Mouse (Mus musculus) embryonic facial prominence, embryonic 10.5 days (tissue): ENCODE measurements around the gene 2210407C18Rik. TPM values are rescaled to one million over a fixed set of nuclear protein-coding genes. Genes with fewer than 3 reads are reported as not detected.

Experiments used
- DNase-seq: peaks from one replicate; pipeline ENCODE4 v3.0.0-alpha.2; 2017; ENCODE audit warnings: low spot score
- H3K27ac ChIP-seq: fragments of 300-500 bp; sonication (generic); replicated peaks from 2 replicates; pipeline ENCODE4 v1.5.1; 2016; ENCODE audit warnings: mild to moderate bottlenecking
- H3K27me3 ChIP-seq: fragments of 300-500 bp; sonication (generic); replicated peaks from 2 replicates; pipeline ENCODE4 v1.6.1; 2016; ENCODE audit warnings: low read depth, mild to moderate bottlenecking; ENCODE audit not compliant: poor library complexity, severe bottlenecking
- H3K36me3 ChIP-seq: fragments of 300-500 bp; sonication (generic); replicated peaks from 2 replicates; pipeline ENCODE4 v1.6.1; 2016; ENCODE audit warnings: mild to moderate bottlenecking, moderate library complexity
- H3K4me1 ChIP-seq: fragments of 300-500 bp; sonication (generic); 2 replicates; pipeline ENCODE4 v1.6.1; 2016
- H3K4me3 ChIP-seq: fragments of 300-500 bp; sonication (generic); 2 replicates; pipeline ENCODE4 v1.5.1; 2016; ENCODE audit warnings: mild to moderate bottlenecking, moderate library complexity
- H3K9me3 ChIP-seq: fragments of 300-500 bp; sonication (generic); 2 replicates; pipeline ENCODE4 v1.6.1; 2016; ENCODE audit warnings: mild to moderate bottlenecking
- WGBS: fragments of 180-500 bp; shearing (Covaris S2); methylation state at CpG from one replicate; pipeline ENCODE4 v1.1.7; 2016; 5-methylcytosine and 5-hydroxymethylcytosine counted together
- polyA plus RNA-seq: library from polyadenylated mRNA; unstranded; fragments of >200 nt; fragmentation: Nextera tagmentation; extraction: Ambion mirVana; gene quantifications from 2 replicates; pipeline ENCODE4 v1.2.1, GENCODE M21; 2016

The 2210407C18Rik gene
- polyA plus RNA-seq, 1 experiment from 2014 or later: not detected

DNA sequence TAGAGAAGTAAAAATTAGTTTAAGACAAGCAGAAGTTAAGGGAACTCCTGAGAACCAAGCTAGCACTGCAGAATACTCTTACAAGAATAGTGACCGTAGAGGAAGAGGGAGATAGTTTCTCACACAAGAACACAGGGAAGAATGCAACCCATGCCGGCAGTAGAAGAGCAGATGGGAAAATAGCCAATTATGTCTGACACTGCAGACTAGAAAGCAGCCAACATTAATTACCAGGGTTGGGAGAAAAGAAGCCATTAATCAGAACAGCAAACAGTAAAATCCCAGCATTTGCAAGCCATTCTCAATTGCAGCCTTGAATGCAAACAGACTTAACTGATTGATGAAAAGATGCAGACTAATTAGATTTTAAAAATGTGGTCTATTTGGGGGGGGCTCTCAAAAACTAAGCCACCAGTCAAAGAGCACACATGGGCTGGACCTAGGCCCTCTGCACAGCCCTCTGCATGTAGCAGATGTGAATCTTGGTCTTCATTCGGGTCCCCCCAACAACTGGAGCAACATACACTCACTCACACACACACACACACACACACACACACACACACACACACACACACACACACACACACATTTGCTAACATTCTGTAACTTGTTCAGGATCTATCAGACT lies 27.1 kb downstream of the 2210407C18Rik start:
- Histone ChIP-seq H3K27ac (no peak overlapping the region), H3K9me3 (no peaks in the 10 kb centered on the region), H3K4me3 (no peak overlapping the region), H3K4me1 (no peaks in the 10 kb centered on the region), H3K36me3 (no peaks in the 10 kb centered on the region), H3K27me3 (no peaks in the 10 kb centered on the region)
- WGBS: 67% methylated on average over 3 of the region's 3 CpGs
- DNase-seq: no peak

DNA sequence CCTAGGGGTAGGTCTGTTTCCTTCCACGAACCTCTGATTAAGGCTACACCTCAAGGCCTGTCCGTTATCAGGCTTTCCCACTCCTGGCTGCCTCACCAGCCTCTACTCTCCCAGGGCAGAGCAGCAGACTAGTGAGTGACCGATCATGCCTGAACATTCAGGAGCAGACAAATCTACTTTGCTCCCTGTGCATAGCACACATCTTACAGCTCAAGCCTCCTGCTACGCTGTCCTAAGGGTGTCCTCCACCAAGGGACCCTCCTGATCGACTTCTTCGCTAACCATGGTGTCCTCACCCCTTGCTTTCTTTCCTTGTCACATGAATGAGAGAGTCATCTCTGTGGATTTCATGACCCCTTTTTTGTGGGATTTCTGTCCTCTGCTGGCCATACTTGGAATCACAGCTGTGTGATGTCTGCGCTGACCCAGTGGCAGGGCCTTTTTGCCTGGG lies 28.0 kb downstream of the 2210407C18Rik start:
- Histone ChIP-seq H3K27me3 (no peaks in the 10 kb centered on the region), H3K4me3 (no peak overlapping the region), H3K27ac (0 out of 2 replicates have a peak overlapping the region, but pooled peaks have one; percentile 19), H3K4me1 (no peaks in the 10 kb centered on the region), H3K9me3 (no peaks in the 10 kb centered on the region), H3K36me3 (no peaks in the 10 kb centered on the region)
- 68% methylated on average over 7 of the region's 7 CpGs for WGBS
- peak; percentile 34 for DNase-seq

DNA sequence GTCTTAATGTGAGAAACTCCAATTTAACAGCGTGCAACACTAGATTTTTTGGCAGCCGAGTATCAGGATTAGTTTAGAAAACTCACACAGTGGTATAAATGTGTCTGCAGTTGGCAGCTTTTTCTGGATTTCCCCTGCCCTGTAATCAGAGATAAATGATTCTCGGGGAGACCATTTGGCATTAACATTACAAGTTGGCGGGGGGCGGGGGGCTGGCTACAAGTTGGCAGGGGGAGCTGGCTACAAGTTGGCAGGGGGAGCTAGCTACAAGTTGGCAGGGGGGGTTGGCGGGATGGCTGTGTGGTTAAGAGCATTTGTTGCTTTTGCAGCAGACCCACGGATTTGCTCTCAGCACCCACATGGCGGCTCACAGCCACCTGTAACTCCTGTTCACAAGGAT lies 37.2 kb downstream of the 2210407C18Rik start:
- no peak for DNase-seq

DNA sequence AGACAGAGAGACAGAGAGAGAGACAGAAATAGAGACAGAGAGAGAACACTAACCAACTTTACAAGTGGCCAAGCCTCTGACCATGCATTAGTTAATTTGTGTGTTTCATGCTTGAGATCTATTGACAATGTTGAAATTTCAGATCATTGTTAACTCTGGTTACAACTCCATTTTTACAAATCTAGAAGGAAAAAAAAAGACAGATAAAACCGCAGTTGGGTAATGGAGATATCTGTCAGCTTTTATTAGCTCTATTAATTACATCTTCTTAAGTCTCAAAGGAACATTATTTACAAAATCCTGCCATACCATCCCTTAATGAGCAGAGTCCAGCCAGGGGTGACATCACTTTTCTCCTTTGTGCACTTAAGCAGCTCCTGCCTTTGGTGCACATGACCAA lies 38.4 kb downstream of the 2210407C18Rik start, which contains the start of gene Olfr325:
TSS of gene Olfr325 (plus strand) at position 301 of the 400 bp plus-strand sequence.
- H3K4me1 ChIP-seq: no peaks in the 10 kb centered on the region
- no peaks in the 10 kb centered on the region for H3K9me3 ChIP-seq
- H3K27ac ChIP-seq: no peak within 1 kb of the TSS
- H3K36me3 ChIP-seq: no peaks in the 10 kb centered on the region
- no peak within 1 kb of the TSS for H3K4me3 ChIP-seq
- no peaks in the 10 kb centered on the region for H3K27me3 ChIP-seq
- DNase-seq: no peak
- WGBS: 77% methylated on average over 1 of the region's 1 CpGs

More for the DNA sequence above, 37.2 kb downstream of the 2210407C18Rik start:
- H3K4me1 ChIP-seq: no peaks in the 10 kb centered on the region
- H3K36me3 ChIP-seq: no peaks in the 10 kb centered on the region
- H3K4me3 ChIP-seq: no peak overlapping the region
- WGBS: 85% methylated on average over 8 of the region's 8 CpGs
- H3K9me3 ChIP-seq: no peaks in the 10 kb centered on the region
- no peaks in the 10 kb centered on the region for H3K27me3 ChIP-seq
- no peak overlapping the region for H3K27ac ChIP-seq

DNA sequence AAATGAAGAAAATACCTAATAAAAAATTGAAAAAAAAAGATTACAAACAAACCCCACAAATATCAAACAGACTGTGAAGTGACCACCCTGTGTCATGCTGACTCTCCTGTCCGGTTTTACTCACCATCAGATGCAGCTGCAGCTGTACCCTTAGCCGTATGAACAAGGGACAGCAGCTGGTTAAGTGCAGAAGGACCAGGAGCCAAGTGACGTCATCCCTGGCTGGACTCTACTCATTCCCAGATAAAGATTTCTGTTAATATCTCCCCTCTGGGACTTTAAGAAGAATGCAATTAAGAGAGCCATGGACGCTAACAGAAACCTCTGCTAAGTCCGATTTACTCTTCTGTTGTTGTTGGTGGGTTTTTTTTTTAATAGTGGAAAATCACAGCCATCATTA lies 45.5 kb downstream of the 2210407C18Rik start, which contains the start of gene Olfr224:
TSS of gene Olfr224 (minus strand) at position 149 of the 400 bp plus-strand sequence.
- no peaks in the 10 kb centered on the region for H3K9me3 ChIP-seq
- no peaks in the 10 kb centered on the region for H3K36me3 ChIP-seq
- H3K27ac ChIP-seq: no peak within 1 kb of the TSS
- no peaks in the 10 kb centered on the region for H3K27me3 ChIP-seq
- 82% methylated on average over 5 of the region's 5 CpGs for WGBS
- H3K4me1 ChIP-seq: no peaks in the 10 kb centered on the region
- no peak within 1 kb of the TSS for H3K4me3 ChIP-seq
- DNase-seq: no peak

Other genes with a start within 250 kb of the 2210407C18Rik start
- gene Lypd8, start 237.0 kb downstream of the 2210407C18Rik start, polyA plus RNA-seq: not detected in 2 replicates
- not detected in 2 replicates for gene 1810065E05Rik, start 195.0 kb downstream of the 2210407C18Rik start, polyA plus RNA-seq
- not detected in 2 replicates for gene Gm12253, start 183.5 kb downstream of the 2210407C18Rik start, polyA plus RNA-seq
- not detected in 2 replicates for gene Lypd9, start 163.2 kb downstream of the 2210407C18Rik start, polyA plus RNA-seq
- gene Olfr30, start 153.8 kb downstream of the 2210407C18Rik start, polyA plus RNA-seq: 0.10 TPM in 1 of 2 replicates, not detected in the other
- gene Olfr332, start 123.5 kb downstream of the 2210407C18Rik start, polyA plus RNA-seq: not detected in 2 replicates
- not detected in 2 replicates for gene Olfr331, start 113.5 kb downstream of the 2210407C18Rik start, polyA plus RNA-seq
- gene Olfr330, start 81.2 kb downstream of the 2210407C18Rik start, polyA plus RNA-seq: not detected in 2 replicates
- not detected in 2 replicates for gene Olfr329-ps, start 69.7 kb downstream of the 2210407C18Rik start, polyA plus RNA-seq
- 0.05 TPM in 2 replicates for gene Olfr328, start 60.4 kb downstream of the 2210407C18Rik start, polyA plus RNA-seq
- gene Olfr224, start 45.5 kb downstream of the 2210407C18Rik start, polyA plus RNA-seq: not detected in 2 replicates
- not detected in 2 replicates for gene Olfr325, start 38.3 kb downstream of the 2210407C18Rik start, polyA plus RNA-seq
- gene Olfr324, start 21.0 kb downstream of the 2210407C18Rik start, polyA plus RNA-seq: not detected in 2 replicates
- gene Olfr323, start 14.4 kb upstream of the 2210407C18Rik start, polyA plus RNA-seq: not detected in 2 replicates
- gene Trim58, start 24.4 kb upstream of the 2210407C18Rik start, polyA plus RNA-seq: 0.54 and 0.62 TPM in 2 replicates
- gene Olfr322, start 42.7 kb upstream of the 2210407C18Rik start, polyA plus RNA-seq: 0.05 TPM in 1 of 2 replicates, not detected in the other
- gene Olfr320, start 65.0 kb upstream of the 2210407C18Rik start, polyA plus RNA-seq: not detected in 2 replicates
- gene Olfr319, start 83.1 kb upstream of the 2210407C18Rik start, polyA plus RNA-seq: not detected in 2 replicates
- gene Olfr318, start 107.9 kb upstream of the 2210407C18Rik start, polyA plus RNA-seq: not detected in 2 replicates
- not detected in 2 replicates for gene Olfr317, start 123.1 kb upstream of the 2210407C18Rik start, polyA plus RNA-seq
- not detected in 2 replicates for gene Olfr316, start 136.7 kb upstream of the 2210407C18Rik start, polyA plus RNA-seq
- not detected in 2 replicates for gene Olfr315, start 157.1 kb upstream of the 2210407C18Rik start, polyA plus RNA-seq
- not detected in 2 replicates for gene Olfr314, start 166.9 kb upstream of the 2210407C18Rik start, polyA plus RNA-seq
- 1.4 and 1.6 TPM in 2 replicates for gene Fam183b, start 185.9 kb upstream of the 2210407C18Rik start, polyA plus RNA-seq
- gene Olfr313, start 198.9 kb upstream of the 2210407C18Rik start, polyA plus RNA-seq: not detected in 2 replicates
- not detected in 2 replicates for gene Olfr312, start 213.2 kb upstream of the 2210407C18Rik start, polyA plus RNA-seq
- not detected in 2 replicates for gene Olfr311, start 223.2 kb upstream of the 2210407C18Rik start, polyA plus RNA-seq
- 8.7 and 9.1 TPM in 2 replicates for gene Gm12258, start 231.1 kb upstream of the 2210407C18Rik start, polyA plus RNA-seq